In genomic region chr5:107202801-107203559, GRCm38 (mm10) we compare ENCODE assay signal across 9 mouse cellular contexts.
DNase-seq lines count a peak whose midpoint lies in the region; ATAC-seq and TF ChIP-seq lines count a peak whose summit lies in the region.
"Had no signal": no experiment of that assay in that cellular context is flagged by ENCODE, and none has a peak within 500 bp of the region (broad histone marks: within the 10 kb centered on the region; RNA-seq: fewer than 3 reads in every experiment).

No protein-coding gene starts in this region.

- H3K4me3 ChIP-seq in hindbrain, embryonic 10.5 days, result no peak overlapping the region
- H3K4me3 ChIP-seq in hindbrain, postnatal 0 days (ENCODE audit: low read length), result no peak overlapping the region
- no peak overlapping the region for H3K4me3 ChIP-seq in kidney, embryonic 16.5 days (ENCODE audit: low read length)

- DNase-seq in hindbrain, embryonic 10.5 days (ENCODE audit: low spot score), result no peak
- DNase-seq in hindbrain, postnatal 0 days (ENCODE audit: low spot score), result no peak
- DNase-seq in brain, embryonic 14.5 days (ENCODE audit: low read depth), result peak; percentile 33
- peak; percentile 79 for DNase-seq in lung, postnatal 10 days
- DNase-seq in urinary bladder, adult 2 months (ENCODE audit: low spot score), result no peak
- no peak for DNase-seq in cerebellum, postnatal 4 days (ENCODE audit: low spot score in 2 of 2)
- DNase-seq in frontal cortex, postnatal 14 days (ENCODE audit: low spot score in 2 of 2), result no peak

- H3K27me3 ChIP-seq in hindbrain, embryonic 10.5 days (ENCODE audit: insufficient read depth, poor library complexity, severe bottlenecking), result no peaks in the 10 kb centered on the region
- H3K27me3 ChIP-seq in hindbrain, postnatal 0 days (ENCODE audit: insufficient read depth, low read length), result no peaks in the 10 kb centered on the region
- H3K27me3 ChIP-seq in kidney, embryonic 16.5 days (ENCODE audit: insufficient read depth, low read length), result no peaks in the 10 kb centered on the region

- no peak for TF ChIP-seq POLR2A in brain, embryonic 14.5 days (IDR thresholded peaks at IDR 0.05; ENCODE audit: borderline replicate concordance, extremely low read depth, insufficient read depth, insufficient read length, poor library complexity, severe bottlenecking)

- no peaks in the 10 kb centered on the region for H3K9me3 ChIP-seq in hindbrain, embryonic 10.5 days
- no peaks in the 10 kb centered on the region for H3K9me3 ChIP-seq in hindbrain, postnatal 0 days (ENCODE audit: low read length)
- H3K9me3 ChIP-seq in kidney, embryonic 16.5 days (ENCODE audit: low read length), result no peaks in the 10 kb centered on the region

- H3K4me2 ChIP-seq in hindbrain, postnatal 0 days (ENCODE audit: low read depth, low read length), result no peak overlapping the region
- H3K4me2 ChIP-seq in kidney, embryonic 16.5 days (replicated peaks; ENCODE audit: low read depth, low read length), result no peak overlapping the region

- no peak for TF ChIP-seq CTCF in hindbrain, postnatal 0 days (IDR thresholded peaks at IDR 0.05; ENCODE audit: low read depth)
- TF ChIP-seq CTCF in brain, embryonic 14.5 days (IDR thresholded peaks at IDR 0.05; ENCODE audit: borderline replicate concordance, extremely low read depth, insufficient read depth, insufficient read length), result no peak

- no peak for ATAC-seq in hindbrain, postnatal 0 days
- ATAC-seq in kidney, embryonic 16.5 days (ENCODE audit: low FRiP score, low TSS enrichment), result no peak

- peaks cover 18% of the 10 kb centered on the region for H3K4me1 ChIP-seq in hindbrain, embryonic 10.5 days (replicated peaks)
- H3K4me1 ChIP-seq in hindbrain, postnatal 0 days (ENCODE audit: insufficient read depth, low read length), result no peaks in the 10 kb centered on the region; the same call in 1 of the 2 replicates
- peaks cover 43% of the 10 kb centered on the region for H3K4me1 ChIP-seq in kidney, embryonic 16.5 days (ENCODE audit: insufficient read depth, low read length)

- WGBS in hindbrain, embryonic 10.5 days, result 51% methylated on average over 8 of the region's 8 CpGs
- WGBS in hindbrain, postnatal 0 days, result 37% methylated on average over 8 of the region's 8 CpGs
- WGBS in kidney, embryonic 16.5 days, result 22% methylated on average over 8 of the region's 8 CpGs

- H3K27ac ChIP-seq in hindbrain, embryonic 10.5 days, result peak overlapping the region; percentile 50; the same call in 1 of the 2 replicates
- H3K27ac ChIP-seq in hindbrain, postnatal 0 days, result no peak overlapping the region
- peak overlapping the region; percentile 61 for H3K27ac ChIP-seq in kidney, embryonic 16.5 days (ENCODE audit: low read length)
- H3K27ac ChIP-seq: liver, embryonic 14.5 days had no signal

- no peak overlapping the region for H3K9ac ChIP-seq in hindbrain, postnatal 0 days (replicated peaks; ENCODE audit: low read length)
- H3K9ac ChIP-seq in kidney, embryonic 16.5 days (replicated peaks; ENCODE audit: low read length), result no peak overlapping the region
- H3K9ac ChIP-seq: liver, embryonic 14.5 days had no signal

- no peaks in the 10 kb centered on the region for H3K36me3 ChIP-seq in hindbrain, embryonic 10.5 days
- no peaks in the 10 kb centered on the region for H3K36me3 ChIP-seq in hindbrain, postnatal 0 days (ENCODE audit: insufficient read depth, low read length)
- 0 out of 2 replicates have a peak, but pooled peaks cover 5% of the 10 kb centered on the region for H3K36me3 ChIP-seq in kidney, embryonic 16.5 days (ENCODE audit: insufficient read depth, low read length)

Comparison
In these comparisons a context has a peak if more than half of its experiments do, and no peak if none do; other contexts are left out.
1. DNase-seq: peak in brain, embryonic 14.5 days (single experiment) and lung, postnatal 10 days (single experiment); none in hindbrain, embryonic 10.5 days (single experiment), hindbrain, postnatal 0 days (single experiment), urinary bladder, adult 2 months (single experiment), cerebellum, postnatal 4 days (0 of 2) and frontal cortex, postnatal 14 days (0 of 2).